8 mouse cellular contexts compared by ENCODE assay signal in genomic region chr13:51792135-51792573, GRCm38 (mm10). TPM values are rescaled to one million over a fixed set of nuclear protein-coding genes. Genes with fewer than 3 reads are reported as not detected.
DNase-seq lines count a peak whose midpoint lies in the region; ATAC-seq and TF ChIP-seq lines count a peak whose summit lies in the region.

No protein-coding gene starts in this region.

- 0 out of 2 replicates have a peak, but pooled peaks have one; percentile 38 for TF ChIP-seq POLR2A in bone marrow, adult 2 months (IDR thresholded peaks at IDR 0.05; ENCODE audit: borderline replicate concordance, control insufficient read depth, low read depth, low read length)

- no peak for TF ChIP-seq CTCF in bone marrow, adult 2 months (IDR thresholded peaks at IDR 0.05; ENCODE audit: control insufficient read depth, insufficient read depth, low read length)

- no peaks in the 10 kb centered on the region for H3K9me3 ChIP-seq in forebrain, embryonic 15.5 days

- peak overlapping the region; percentile 92 for H3K9ac ChIP-seq in forebrain, embryonic 15.5 days (replicated peaks)

- 27% methylated on average over 11 of the region's 11 CpGs for WGBS in bone marrow, adult 2 months
- 30% methylated on average over 11 of the region's 11 CpGs for WGBS in forebrain, embryonic 15.5 days

- ATAC-seq in forebrain, embryonic 15.5 days (replicated peaks) = 0 out of 2 replicates have a peak, but pooled peaks have one; percentile 20

- peak overlapping the region; percentile 81 for H3K27ac ChIP-seq in bone marrow, adult 2 months (ENCODE audit: control insufficient read depth, insufficient read depth, low read depth, low read length, poor library complexity)
- no peak overlapping the region for H3K27ac ChIP-seq in forebrain, embryonic 15.5 days (replicated peaks)

- H3K27me3 ChIP-seq in forebrain, embryonic 15.5 days = no peaks in the 10 kb centered on the region

- H3K4me2 ChIP-seq in forebrain, embryonic 15.5 days (replicated peaks) = peak overlapping the region; percentile 96

- H3K36me3 ChIP-seq in forebrain, embryonic 15.5 days = no peaks in the 10 kb centered on the region

- peak; percentile 52 for DNase-seq in layer of hippocampus, adult 9-11 months
- no peak for DNase-seq in layer of hippocampus, postnatal 14 days (ENCODE audit: low spot score in 2 of 2)
- peak; percentile 43 to 50 for DNase-seq in layer of hippocampus, postnatal 10 days (ENCODE audit: low spot score in 2 of 2)
- DNase-seq in natural killer cell, adult 2 months (ENCODE audit: low spot score in 2 of 2) = peak; percentile 54 to 70
- DNase-seq in adrenal gland, postnatal 4 days (ENCODE audit: low spot score in 2 of 2) = no peak
- DNase-seq in urinary bladder, postnatal 14 days (ENCODE audit: low spot score) = no peak

- H3K4me1 ChIP-seq in bone marrow, adult 2 months (ENCODE audit: control insufficient read depth, insufficient read depth, low read length) = peaks cover 5% of the 10 kb centered on the region
- peaks cover 38% of the 10 kb centered on the region for H3K4me1 ChIP-seq in forebrain, embryonic 15.5 days

- H3K4me3 ChIP-seq in bone marrow, adult 2 months (replicated peaks; ENCODE audit: control insufficient read depth, low read depth, low read length) = peak overlapping the region; percentile 87
- H3K4me3 ChIP-seq in forebrain, embryonic 15.5 days = peak overlapping the region; percentile 95

RNA-seq across cellular contexts. Expression of gene Sema4d, which starts 1.4 kb away (rescaled TPM):
- 100 to 1,000 TPM; 154 to 165 TPM for total RNA-seq in layer of hippocampus, postnatal 14 days (2021)
- polyA plus RNA-seq in bone marrow, adult 2 months (2011; ENCODE audit: insufficient read depth, insufficient read length, low replicate concordance, missing spikeins) = 9.3 and 23.0 TPM in 2 replicates
- polyA plus RNA-seq in forebrain, embryonic 15.5 days (2015; fragmentation: Nextera tagmentation; extraction: Ambion mirVana) = 18.7 and 20.7 TPM in 2 replicates
- total RNA-seq in layer of hippocampus, postnatal 10 days (2021) = 10 to 100 TPM; 85.2 to 96.2 TPM
- 10 to 100 TPM; 22.0 to 30.9 TPM for total RNA-seq in adrenal gland, postnatal 4 days (2021)

RNA-seq across cellular contexts. Expression of gene Gadd45g, which starts 54.3 kb away (rescaled TPM):
- total RNA-seq in layer of hippocampus, postnatal 14 days (2021) = 10 to 100 TPM; 24.0 to 27.8 TPM
- polyA plus RNA-seq in bone marrow, adult 2 months (2011; ENCODE audit: insufficient read depth, insufficient read length, low replicate concordance, missing spikeins) = 9.2 and 23.5 TPM in 2 replicates
- 145 and 167 TPM in 2 replicates for polyA plus RNA-seq in forebrain, embryonic 15.5 days (2015; fragmentation: Nextera tagmentation; extraction: Ambion mirVana)
- 10 to 100 TPM; 22.0 to 23.1 TPM for total RNA-seq in layer of hippocampus, postnatal 10 days (2021)
- total RNA-seq in adrenal gland, postnatal 4 days (2021) = 10 to 100 TPM; 22.9 to 25.0 TPM

Comparison
In these comparisons a context has a peak if more than half of its experiments do, and no peak if none do; other contexts are left out.
1. DNase-seq: peak in layer of hippocampus, adult 9-11 months (single experiment), layer of hippocampus, postnatal 10 days (2 of 2) and natural killer cell, adult 2 months (2 of 2); none in layer of hippocampus, postnatal 14 days (0 of 2), adrenal gland, postnatal 4 days (0 of 2) and urinary bladder, postnatal 14 days (single experiment).